In genomic region chr3:159865691-159866090, GRCm38 (mm10) we compare ENCODE assay signal across 15 mouse cellular contexts.
"Had no signal": no experiment of that assay in that cellular context is flagged by ENCODE, and none has a peak within 500 bp of the region (broad histone marks: within the 10 kb centered on the region; RNA-seq: fewer than 3 reads in every experiment).

No protein-coding gene starts in this region.

- H3K4me1 ChIP-seq: limb, embryonic 15.5 days; liver, embryonic 12.5 days; lung, embryonic 15.5 days; midbrain, embryonic 10.5 days; neural tube, embryonic 15.5 days had no signal

- H3K27ac ChIP-seq: kidney, postnatal 0 days; limb, embryonic 15.5 days; liver, embryonic 12.5 days; lung, embryonic 15.5 days; midbrain, embryonic 10.5 days; neural tube, embryonic 15.5 days; stomach, postnatal 0 days had no signal

- ATAC-seq: liver, embryonic 12.5 days had no signal

- H3K9ac ChIP-seq: limb, embryonic 15.5 days; liver, embryonic 12.5 days; lung, embryonic 15.5 days; neural tube, embryonic 15.5 days had no signal

- H3K9me3 ChIP-seq: limb, embryonic 15.5 days; liver, embryonic 12.5 days; lung, embryonic 15.5 days; midbrain, embryonic 10.5 days; neural tube, embryonic 15.5 days had no signal

- H3K4me3 ChIP-seq: limb, embryonic 15.5 days; liver, embryonic 12.5 days; lung, embryonic 15.5 days; midbrain, embryonic 10.5 days; myocyte; neural tube, embryonic 15.5 days had no signal

- DNase-seq: kidney, postnatal 36 days; layer of hippocampus, adult 9-11 months; layer of hippocampus, postnatal 36 days; lung, postnatal 36 days; midbrain, embryonic 14.5 days; right cerebral cortex, adult 18-20 months; right cerebral cortex, postnatal 25 days had no signal

- H3K4me2 ChIP-seq: limb, embryonic 15.5 days; liver, embryonic 12.5 days; lung, embryonic 15.5 days; neural tube, embryonic 15.5 days had no signal

- H3K27me3 ChIP-seq: limb, embryonic 15.5 days; liver, embryonic 12.5 days; lung, embryonic 15.5 days; neural tube, embryonic 15.5 days had no signal

- H3K36me3 ChIP-seq: limb, embryonic 15.5 days; liver, embryonic 12.5 days; lung, embryonic 15.5 days; neural tube, embryonic 15.5 days had no signal
